Mouse (Mus musculus) neural tube, embryonic 13.5 days (tissue): ENCODE data around the gene Rdm1. TPM values are rescaled to one million over a fixed set of nuclear protein-coding genes. Genes with fewer than 3 reads are reported as not detected.
"Not testable (repeated sequence)": the region's sequence is repeated elsewhere in the genome, so short reads cannot be mapped to it uniquely, and the experiment has no call there.

Source experiments
- ATAC-seq: fragments of 200-750 bp; cut with Nextera tagmentation; 2 replicates; pipeline ENCODE4 v1.8.0; 2017; ENCODE audit warnings: low read depth, mild to moderate bottlenecking, moderate TSS enrichment, moderate library complexity
- H3K27ac ChIP-seq: fragments of 300-500 bp; sonication (generic); replicated peaks from 2 replicates; pipeline ENCODE4 v1.5.1; 2015; ENCODE audit warnings: moderate library complexity, mild to moderate bottlenecking, inconsistent platforms
- H3K27me3 ChIP-seq: fragments of 300-500 bp; sonication (generic); 2 replicates; pipeline ENCODE4 v1.6.1; 2015; ENCODE audit warnings: mild to moderate bottlenecking, inconsistent platforms
- H3K36me3 ChIP-seq: fragments of 300-500 bp; sonication (generic); 2 replicates; pipeline ENCODE4 v1.6.1; 2015; ENCODE audit warnings: mild to moderate bottlenecking, inconsistent platforms
- H3K4me1 ChIP-seq: fragments of 300-500 bp; sonication (generic); replicated peaks from 2 replicates; pipeline ENCODE4 v1.6.1; 2015; ENCODE audit warnings: inconsistent platforms
- H3K4me2 ChIP-seq: fragments of 300-500 bp; sonication (generic); 2 replicates; pipeline ENCODE4 v1.6.1; 2015; ENCODE audit warnings: inconsistent platforms, mild to moderate bottlenecking, moderate library complexity
- H3K4me3 ChIP-seq: fragments of 300-500 bp; sonication (generic); 2 replicates; pipeline ENCODE4 v1.5.1; 2015; ENCODE audit warnings: mild to moderate bottlenecking, inconsistent platforms
- H3K9ac ChIP-seq: fragments of 300-500 bp; sonication (generic); 2 replicates; pipeline ENCODE4 v1.6.1; 2015; ENCODE audit warnings: moderate library complexity, mild to moderate bottlenecking, inconsistent platforms
- H3K9me3 ChIP-seq: fragments of 300-500 bp; sonication (generic); 2 replicates; pipeline ENCODE4 v1.6.1; 2016; ENCODE audit warnings: inconsistent platforms
- WGBS: fragments of 180-500 bp; shearing (Covaris S2); methylation state at CpG from one replicate; pipeline ENCODE4 v1.1.7; 2015; 5-methylcytosine and 5-hydroxymethylcytosine counted together
- polyA plus RNA-seq: library from polyadenylated mRNA; unstranded; fragments of >200 nt; fragmentation: Nextera tagmentation; extraction: Ambion mirVana; gene quantifications from 2 replicates; pipeline ENCODE4 v1.2.1, GENCODE M21; 2015

The Rdm1 gene
- polyA plus RNA-seq, 1 experiment from 2014 or later, result 16.4 TPM

- H3K9me3 ChIP-seq, H3K4me1 ChIP-seq, H3K27me3 ChIP-seq, H3K36me3 ChIP-seq: not testable (repeated sequence)
- Histone ChIP-seq H3K9ac (peak overlapping the region; percentile 72), H3K27ac (peak overlapping the region; percentile 93), H3K4me3 (peak overlapping the region; percentile 28), H3K4me2 (peak overlapping the region; percentile 49)
- peak; percentile 85 for ATAC-seq
- WGBS, result under 1% methylated on average over 43 of the region's 56 CpGs
Observed at GRCm38 (mm10) chr11:101645411-101646282, 18.7 kb downstream of the Rdm1 start.

- peak overlapping the region; percentile 72 for H3K9ac ChIP-seq
- H3K36me3 ChIP-seq, H3K4me1 ChIP-seq, H3K9me3 ChIP-seq, H3K27me3 ChIP-seq, ATAC-seq: not testable (repeated sequence)
- H3K27ac ChIP-seq, result peak overlapping the region; percentile 93
- 11% methylated on average over 16 of the region's 16 CpGs for WGBS
- H3K4me3 ChIP-seq, result peak overlapping the region; percentile 28
- peak overlapping the region; percentile 49 for H3K4me2 ChIP-seq
Observed at GRCm38 (mm10) chr11:101646283-101646794, 19.3 kb downstream of the Rdm1 start.

GRCm38 (mm10) chr11:101647093-101647492, 20.1 kb downstream of the Rdm1 start:
- H3K4me1 ChIP-seq, H3K36me3 ChIP-seq, H3K4me3 ChIP-seq, H3K9ac ChIP-seq, H3K9me3 ChIP-seq, ATAC-seq, H3K27me3 ChIP-seq, H3K4me2 ChIP-seq: not testable (repeated sequence)
- 91% methylated on average over 10 of the region's 10 CpGs for whole genome bisulfite sequencing
- peak overlapping the region; percentile 93; the same call in 1 of the 2 replicates for H3K27ac ChIP-seq

GRCm38 (mm10) chr11:101656356-101656755, 29.4 kb downstream of the Rdm1 start:
- WGBS, result 86% methylated on average over 4 of the region's 4 CpGs
- H3K36me3 ChIP-seq, result no peaks in the 10 kb centered on the region
- no peak for ATAC-seq
- no peak overlapping the region for H3K27ac ChIP-seq
- peaks cover 6% of the 10 kb centered on the region; the same call in 1 of the 2 replicates for H3K4me1 ChIP-seq
- no peak overlapping the region for H3K4me2 ChIP-seq
- no peaks in the 10 kb centered on the region for H3K9me3 ChIP-seq
- no peak overlapping the region for H3K4me3 ChIP-seq
- no peaks in the 10 kb centered on the region for H3K27me3 ChIP-seq
- H3K9ac ChIP-seq, result no peak overlapping the region

GRCm38 (mm10) chr11:101657528-101657885, 30.5 kb downstream of the Rdm1 start:
- Histone ChIP-seq H3K4me2 (peak overlapping the region; percentile 50), H3K36me3 (no peaks in the 10 kb centered on the region), H3K9ac (peak overlapping the region; percentile 77), H3K27me3 (no peaks in the 10 kb centered on the region), H3K9me3 (no peaks in the 10 kb centered on the region), H3K27ac (peak overlapping the region; percentile 99), H3K4me1 (peaks cover 6% of the 10 kb centered on the region; the same call in 1 of the 2 replicates), H3K4me3 (peak overlapping the region; percentile 18)
- 1% methylated on average over 3 of the region's 3 CpGs for WGBS
- peak; percentile 74 for ATAC-seq

GRCm38 (mm10) chr11:101657886-101658750, 31.1 kb downstream of the Rdm1 start:
- peak overlapping the region; percentile 18 for H3K4me3 ChIP-seq
- under 1% methylated on average over 38 of the region's 40 CpGs for WGBS

GRCm38 (mm10) chr11:101658751-101659558, 32.0 kb downstream of the Rdm1 start:
- Histone ChIP-seq H3K27ac (peak overlapping the region; percentile 89), H3K4me3 (no peak overlapping the region), H3K27me3 (no peaks in the 10 kb centered on the region), H3K9me3 (no peaks in the 10 kb centered on the region), H3K36me3 (no peaks in the 10 kb centered on the region), H3K4me2 (no peak overlapping the region), H3K9ac (no peak overlapping the region), H3K4me1 (peaks cover 6% of the 10 kb centered on the region; the same call in 1 of the 2 replicates)
- 34% methylated on average over 10 of the region's 10 CpGs for WGBS
- no peak for ATAC-seq

More at GRCm38 (mm10) chr11:101657886-101658750, 31.1 kb downstream of the Rdm1 start:
- H3K9ac ChIP-seq, result peak overlapping the region; percentile 77
- H3K27ac ChIP-seq, result peak overlapping the region; percentile 99
- not testable (repeated sequence) for H3K4me1 ChIP-seq, H3K36me3 ChIP-seq, H3K9me3 ChIP-seq, H3K27me3 ChIP-seq
- peak overlapping the region; percentile 50 for H3K4me2 ChIP-seq
- peak; percentile 93 for ATAC-seq

- Histone ChIP-seq H3K27ac (no peak overlapping the region), H3K4me1 (peaks cover 12% of the 10 kb centered on the region; the same call in 1 of the 2 replicates), H3K4me2 (no peak overlapping the region), H3K27me3 (no peaks in the 10 kb centered on the region), H3K9me3 (no peaks in the 10 kb centered on the region), H3K36me3 (no peaks in the 10 kb centered on the region), H3K9ac (no peak overlapping the region), H3K4me3 (no peak overlapping the region)
- ATAC-seq, result no peak
- 82% methylated on average over 7 of the region's 7 CpGs for WGBS
Observed at GRCm38 (mm10) chr11:101661191-101661590, 34.2 kb downstream of the Rdm1 start.

GRCm38 (mm10) chr11:101661786-101662185, 34.8 kb downstream of the Rdm1 start:
- H3K9ac ChIP-seq, result no peak overlapping the region
- no peak overlapping the region for H3K4me3 ChIP-seq
- no peak overlapping the region for H3K4me2 ChIP-seq
- H3K36me3 ChIP-seq, result no peaks in the 10 kb centered on the region
- no peak for ATAC-seq
- H3K27me3 ChIP-seq, result peaks cover 4% of the 10 kb centered on the region; the same call in 1 of the 2 replicates
- no peak overlapping the region for H3K27ac ChIP-seq
- no peaks in the 10 kb centered on the region for H3K9me3 ChIP-seq
- peaks cover 17% of the 10 kb centered on the region for H3K4me1 ChIP-seq
- whole genome bisulfite sequencing, result 81% methylated on average over 5 of the region's 5 CpGs

GRCm38 (mm10) chr11:101663229-101664027, 36.4 kb downstream of the Rdm1 start:
- WGBS, result 71% methylated on average over 11 of the region's 11 CpGs
- H3K4me2 ChIP-seq, result no peak overlapping the region
- H3K4me3 ChIP-seq, result no peak overlapping the region
- H3K27me3 ChIP-seq, result peaks cover 5% of the 10 kb centered on the region; the same call in 1 of the 2 replicates
- no peaks in the 10 kb centered on the region for H3K36me3 ChIP-seq
- no peaks in the 10 kb centered on the region for H3K9me3 ChIP-seq
- H3K9ac ChIP-seq, result no peak overlapping the region
- H3K27ac ChIP-seq, result no peak overlapping the region
- H3K4me1 ChIP-seq, result peaks cover 27% of the 10 kb centered on the region
- ATAC-seq, result no peak
